Mouse (Mus musculus) ES-Bruce4 (cell line): Measurements from ENCODE around the gene Tmem131l.
"Not testable (repeated sequence)": the region's sequence is repeated elsewhere in the genome, so short reads cannot be mapped to it uniquely, and the experiment has no call there.

ENCODE experiments used
- CTCF ChIP-seq: IDR thresholded peaks from one replicate; pipeline ENCODE4 v1.8.1; 2011; ENCODE audit warnings: low read depth, low read length
- POLR2A ChIP-seq: IDR thresholded peaks from one replicate; pipeline ENCODE4 v1.8.1; 2011; ENCODE audit warnings: low read length; ENCODE audit not compliant: insufficient read depth

DNA sequence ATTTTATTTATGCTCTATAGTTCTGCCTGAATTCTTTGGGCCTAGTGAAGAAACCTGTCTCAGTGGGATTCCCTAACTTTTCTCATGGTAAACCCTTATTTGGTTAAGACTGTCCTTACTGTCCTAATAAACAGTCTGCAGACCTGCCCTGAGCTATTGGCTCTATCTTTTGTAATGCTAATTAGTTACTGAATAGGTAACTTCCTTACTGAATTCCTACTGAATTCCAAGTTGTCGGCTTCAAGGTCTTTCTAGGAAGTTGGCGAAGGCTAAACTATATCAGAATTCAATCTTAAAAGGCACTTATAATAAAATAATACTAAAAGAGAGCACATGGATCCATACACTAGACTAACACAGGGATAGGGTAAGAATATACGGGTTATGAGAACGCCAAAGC lies 168.0 kb downstream of the Tmem131l start:
- not testable (repeated sequence) for TF ChIP-seq POLR2A, CTCF
